Mouse (Mus musculus) CH12F3 (cell line): Measurements from ENCODE around the gene Rnf34.

Source experiments
- in situ Hi-C: fragments of 300-500 bp; cut with MboI; formaldehyde crosslinking; loops from 2 replicates; pipeline ENCODE4 v1.14.3; 2020; ENCODE audit warnings: low sequenced_read_pairs

Rnf34 gene

DNA sequence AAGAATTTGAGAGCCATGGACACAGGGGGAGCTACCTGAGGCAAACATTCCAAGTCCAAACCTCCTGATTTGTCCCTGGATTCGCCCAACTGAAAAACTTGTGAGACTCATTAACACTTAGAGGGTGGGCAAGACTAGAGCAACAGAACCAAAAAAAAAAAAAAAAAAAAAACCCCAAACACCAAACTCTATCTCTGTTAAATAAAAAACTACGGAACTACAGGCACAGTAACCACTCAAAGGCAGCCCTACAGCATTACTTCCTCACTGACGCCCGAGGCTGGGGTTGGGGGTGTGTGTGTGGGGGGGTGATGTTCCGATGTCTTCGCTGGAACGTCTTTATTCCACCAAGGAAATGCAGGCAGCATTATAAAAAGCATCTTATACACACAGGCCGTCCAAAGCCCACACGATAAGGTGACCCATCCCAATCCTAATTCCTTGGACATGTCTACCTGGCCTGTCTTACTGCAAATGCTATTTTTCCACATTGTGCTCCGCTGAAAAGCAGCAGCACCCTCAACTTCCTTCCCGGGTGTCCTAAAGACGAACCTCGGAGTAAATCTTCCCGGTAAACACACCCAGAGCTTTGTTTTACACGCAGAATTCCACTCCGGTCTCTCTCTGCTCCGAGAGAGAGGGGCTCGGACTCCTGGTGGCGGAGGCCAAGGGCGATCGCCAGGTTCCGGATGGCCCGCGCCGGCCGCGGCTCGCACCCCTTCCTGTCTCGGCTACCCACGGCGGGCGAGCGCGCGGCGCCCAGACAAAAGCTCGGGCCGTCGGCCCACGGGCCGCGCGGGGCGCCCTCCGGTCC is 49.3 kb downstream of the Rnf34 start:
- in situ Hi-C loops = no loop called here

DNA sequence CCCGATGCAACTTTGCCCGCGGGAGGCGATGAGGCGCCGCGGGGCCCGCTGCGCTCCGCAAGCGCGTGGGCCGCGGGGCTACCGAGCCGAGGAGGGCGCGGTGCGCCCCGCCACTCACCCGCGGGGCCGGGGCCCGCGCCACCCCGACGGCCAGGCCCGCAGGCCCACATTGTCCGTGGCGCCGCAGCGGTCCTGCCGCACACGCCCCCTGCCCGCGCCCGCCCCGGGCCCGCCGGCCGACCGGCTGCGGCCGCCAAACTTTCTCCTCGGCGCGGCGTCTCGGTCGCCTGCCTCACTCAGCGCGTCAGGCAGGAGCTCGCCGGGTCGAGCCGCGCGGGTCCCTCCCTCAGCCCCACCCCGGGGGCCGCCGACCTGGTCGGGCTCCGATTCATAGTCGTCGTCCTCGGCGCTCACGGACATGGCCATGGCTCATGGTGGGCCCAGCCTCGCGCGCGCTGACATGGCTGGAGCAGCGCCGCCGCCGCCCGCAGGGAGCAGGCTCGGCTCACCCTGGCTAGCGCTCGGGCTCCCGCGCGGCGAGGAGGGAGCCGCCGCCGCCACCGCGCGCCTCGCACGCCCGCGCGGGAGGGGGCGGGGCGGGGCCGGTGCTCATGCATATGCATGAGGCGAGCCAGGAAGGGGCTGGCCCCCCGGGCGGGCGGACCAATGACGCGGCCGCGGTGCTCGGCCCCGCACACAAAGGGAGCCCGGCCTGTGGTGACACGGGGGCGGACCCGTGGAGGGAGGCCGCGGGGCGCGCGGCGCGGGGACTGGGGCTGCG is 50.1 kb downstream of the Rnf34 start:
- in situ Hi-C loops = no loop called here

DNA sequence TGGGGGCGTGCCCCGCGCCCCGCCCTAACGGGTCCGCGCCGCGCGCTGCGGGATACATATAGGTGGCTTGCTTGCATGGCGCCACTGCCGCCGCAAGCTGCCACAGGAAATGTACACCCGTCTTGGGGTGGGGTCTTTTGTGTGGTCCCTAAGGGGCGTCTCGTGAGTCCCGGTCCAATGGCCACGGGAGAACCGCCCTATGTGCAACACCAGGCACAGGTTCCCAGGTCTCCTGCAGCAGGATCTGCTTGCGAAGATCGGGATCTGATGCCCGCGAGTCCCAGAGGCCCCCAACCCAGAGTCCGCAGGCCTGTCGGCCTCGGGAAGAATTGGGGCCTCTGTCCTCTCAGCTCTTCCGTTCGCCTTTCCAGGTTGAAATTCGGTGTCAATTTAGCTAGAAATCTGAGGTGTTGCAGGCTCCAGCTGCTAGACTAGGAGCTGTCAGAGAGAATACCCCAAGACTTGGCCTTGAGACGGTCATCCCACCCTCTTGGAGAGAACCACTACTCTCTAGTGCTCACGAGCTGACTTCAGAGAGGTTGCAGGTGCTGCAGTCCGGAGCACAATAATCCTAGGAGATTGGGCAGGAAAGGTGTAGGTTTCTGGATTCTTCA is 50.8 kb downstream of the Rnf34 start:
- in situ Hi-C loops = no loop called here

DNA sequence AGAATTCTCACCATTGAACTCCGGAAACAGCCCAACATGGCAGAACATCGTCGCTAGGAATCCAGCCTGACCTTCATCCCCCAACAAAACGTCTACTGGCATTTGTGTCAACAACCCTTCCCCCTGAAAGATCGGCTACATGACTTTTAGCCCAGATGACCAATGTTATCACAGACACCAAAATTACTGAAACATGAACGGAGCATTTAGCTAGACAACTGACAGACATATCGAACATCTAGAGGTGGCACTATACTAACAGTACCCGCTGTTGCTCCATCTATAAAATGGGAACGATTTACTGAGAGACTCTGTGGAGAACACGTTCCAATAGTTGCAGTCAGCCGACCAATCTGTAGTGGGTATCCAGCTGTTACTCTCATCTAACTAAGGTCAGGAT is 51.3 kb downstream of the Rnf34 start:
- in situ Hi-C loops = no loop called here

DNA sequence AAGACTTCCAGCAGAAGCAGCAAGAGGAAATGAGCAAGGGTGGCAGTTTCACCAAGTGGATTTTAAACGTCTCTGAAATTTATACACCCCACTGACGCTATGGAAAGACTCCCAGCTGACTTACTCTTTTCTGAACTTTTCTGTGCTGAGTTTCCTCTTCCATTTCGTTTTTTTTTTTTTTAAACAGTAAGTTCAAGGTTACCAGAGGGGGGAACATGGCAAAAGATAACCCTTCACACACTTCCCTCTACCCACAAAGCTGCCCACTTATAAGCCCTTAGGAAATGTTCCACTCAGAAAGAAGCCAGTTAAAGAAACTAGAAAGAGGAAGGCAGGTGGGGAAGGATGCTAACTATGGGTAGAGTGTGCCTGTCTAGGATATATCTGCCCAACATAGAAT is 51.8 kb downstream of the Rnf34 start:
- in situ Hi-C loops = no loop called here

DNA sequence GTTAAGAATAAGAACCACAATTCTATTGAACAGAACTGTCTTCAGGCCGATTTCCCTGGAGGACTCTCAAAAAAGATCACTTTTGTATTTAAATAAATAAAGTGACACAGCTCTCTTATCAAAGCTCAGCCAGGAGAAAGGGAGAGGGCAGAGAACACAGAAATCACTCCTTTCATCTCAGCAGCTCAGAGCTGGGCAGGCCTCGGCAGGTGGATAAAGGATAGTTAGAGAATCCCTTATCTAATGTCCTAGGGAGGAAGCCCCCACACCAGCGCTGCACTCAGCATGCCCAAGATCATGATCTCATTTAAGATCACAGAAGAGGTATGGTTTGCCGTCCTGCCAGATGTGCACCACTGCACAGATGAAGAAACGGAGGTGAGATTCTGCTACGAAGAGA is 52.4 kb downstream of the Rnf34 start:
- in situ Hi-C loops = no loop called here

DNA sequence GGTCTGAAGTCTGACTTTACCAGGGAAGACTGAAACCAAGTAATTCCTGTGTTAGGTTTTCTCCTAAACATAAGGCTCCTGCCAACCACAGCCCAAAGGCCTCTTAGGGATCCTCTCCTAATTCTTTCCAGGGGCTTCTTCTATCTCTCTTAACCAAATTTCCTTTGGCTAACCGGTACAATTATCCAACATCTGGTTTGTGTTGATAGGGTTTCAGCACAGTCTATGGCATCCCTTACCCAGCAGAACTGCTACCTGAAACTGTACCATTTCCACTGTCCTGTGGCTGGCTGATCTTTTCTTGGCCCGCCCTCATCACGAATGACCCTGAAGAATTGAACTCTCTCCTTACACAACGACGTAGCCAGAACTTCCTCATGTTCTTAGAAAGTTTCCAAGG is 53.3 kb downstream of the Rnf34 start:
- in situ Hi-C loops = no loop called here

DNA sequence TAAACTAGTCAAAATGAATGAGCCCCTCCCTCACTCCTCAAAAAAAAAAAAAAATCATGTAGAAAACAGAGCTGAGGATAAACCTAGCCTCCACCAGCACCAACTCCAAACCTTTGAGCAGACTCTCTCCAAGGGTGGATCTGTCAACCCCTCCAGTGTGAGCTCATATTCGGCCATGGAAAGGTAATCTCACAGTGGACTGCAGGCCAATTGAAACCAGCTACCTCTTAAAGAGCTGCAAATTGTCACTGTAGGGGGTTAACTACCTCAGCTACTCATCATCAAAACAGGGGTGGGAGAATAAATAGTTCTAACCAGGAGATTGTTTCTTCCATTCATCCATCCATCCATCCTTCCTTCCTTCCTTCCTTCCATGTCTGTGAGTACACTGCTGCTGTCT is 57.3 kb downstream of the Rnf34 start:
- in situ Hi-C loops = no loop called here

DNA sequence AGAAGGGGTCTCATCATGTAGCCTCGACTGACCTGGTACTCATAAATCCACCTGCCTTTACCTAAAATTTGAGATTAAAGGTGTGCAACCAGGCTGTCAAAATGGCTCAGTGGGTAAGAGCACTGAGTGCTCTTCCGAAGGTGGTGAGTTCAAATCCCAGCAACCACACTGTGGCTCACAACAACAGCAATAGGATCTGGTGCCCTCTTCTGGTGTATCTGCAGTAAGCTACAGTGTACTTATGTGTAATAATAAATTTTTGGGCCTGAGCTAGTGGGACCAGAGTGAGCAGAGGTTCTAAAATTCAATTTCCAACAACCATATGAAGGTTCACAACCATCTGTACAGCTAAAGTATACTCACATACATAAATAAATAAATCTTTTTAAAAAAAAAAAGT is 58.2 kb downstream of the Rnf34 start:
- in situ Hi-C loops = no loop called here

DNA sequence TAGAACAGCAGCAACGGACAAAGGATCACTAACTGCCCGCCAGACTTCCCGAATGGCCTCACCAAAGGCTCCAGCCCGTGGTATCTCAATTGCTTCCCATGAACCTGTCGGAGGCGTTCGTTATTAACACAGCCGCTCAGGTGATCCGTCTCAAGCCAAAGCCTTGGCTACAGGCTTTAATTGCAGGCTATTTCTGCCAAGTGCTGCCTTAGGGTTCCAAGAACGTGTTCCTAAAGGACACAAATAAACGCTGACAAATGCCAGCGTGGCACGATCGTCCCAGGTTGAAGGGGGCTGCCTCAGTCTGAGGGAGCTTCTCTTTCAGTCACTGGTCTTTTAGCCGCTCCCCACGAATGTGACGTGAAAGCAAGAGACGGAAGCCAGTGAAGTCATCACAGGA is 59.6 kb downstream of the Rnf34 start:
- in situ Hi-C loops = no loop called here

DNA sequence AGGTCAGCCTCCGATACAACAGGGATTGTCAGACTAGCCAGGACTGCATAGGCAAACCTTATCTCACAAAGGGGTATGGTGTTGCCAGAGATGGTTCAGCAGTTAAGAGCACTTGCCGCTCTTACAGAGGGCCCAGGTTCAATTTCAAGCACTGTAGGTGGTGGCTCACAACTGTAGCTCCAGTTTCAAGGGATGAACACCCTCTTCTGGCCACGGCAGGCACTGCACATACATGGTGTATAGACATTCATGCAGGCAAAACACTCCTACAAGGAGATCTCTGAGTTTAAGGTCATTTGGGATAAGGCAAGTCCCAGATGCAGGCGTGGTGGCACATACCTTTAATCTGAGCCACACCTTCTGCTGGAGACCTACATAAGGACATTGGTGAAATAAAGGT is 63.0 kb downstream of the Rnf34 start:
- in situ Hi-C loops = no loop called here

DNA sequence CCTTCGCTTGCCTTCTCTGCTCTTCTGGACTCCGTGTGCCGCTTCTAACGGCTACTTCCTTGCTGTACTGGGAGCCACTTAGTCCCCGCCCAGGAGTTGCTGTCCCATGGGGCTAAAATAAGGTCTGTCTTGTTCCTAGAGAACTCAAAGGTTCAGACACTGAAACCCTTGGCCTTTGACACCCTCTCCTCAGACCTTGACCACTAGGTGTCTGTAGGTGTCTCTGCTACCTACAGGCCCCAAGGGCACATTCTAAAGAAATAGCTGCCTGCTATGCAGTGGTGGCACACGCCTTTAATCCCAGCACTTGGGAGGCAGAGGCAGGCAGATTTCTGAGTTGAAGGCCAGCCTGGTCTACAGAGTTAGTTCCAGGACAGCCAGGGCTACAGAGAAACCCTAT is 66.3 kb downstream of the Rnf34 start:
- in situ Hi-C loops = no loop called here

DNA sequence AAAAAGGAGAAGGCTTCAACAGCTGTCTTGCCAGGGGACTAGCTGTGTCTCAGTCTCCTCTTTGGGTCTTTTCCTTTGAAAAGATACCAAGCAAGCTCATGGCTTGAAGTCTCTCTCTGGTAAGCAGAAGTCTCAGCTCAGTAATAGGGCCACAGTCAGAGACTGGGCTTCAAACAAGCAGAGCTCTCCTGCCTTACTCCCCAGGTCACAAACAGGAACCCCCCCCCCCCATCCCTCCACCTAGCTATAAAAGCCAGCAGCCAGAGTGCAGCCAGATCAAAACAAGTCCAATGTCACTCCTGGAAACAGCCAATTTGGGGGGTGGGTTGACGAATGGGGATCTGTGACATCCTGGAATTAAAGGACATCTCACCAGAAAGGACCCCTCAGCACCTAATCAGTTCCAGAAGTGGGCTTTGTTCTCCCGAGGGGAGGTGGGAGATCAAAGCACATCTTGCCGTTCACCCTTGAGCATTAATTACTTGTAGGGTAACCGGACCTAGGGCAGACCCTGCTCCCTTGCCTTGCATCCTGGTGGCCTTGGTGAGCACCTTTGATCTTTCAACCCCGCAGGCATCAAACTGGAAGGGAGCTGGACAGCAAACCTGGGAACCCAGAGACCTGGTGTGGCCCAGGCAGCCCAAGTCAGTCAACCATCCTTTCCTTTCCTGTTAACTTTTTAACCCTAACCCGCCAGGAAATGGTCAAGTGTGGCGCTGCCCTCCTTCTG is 68.3 kb downstream of the Rnf34 start:
- in situ Hi-C loops = no loop called here

DNA sequence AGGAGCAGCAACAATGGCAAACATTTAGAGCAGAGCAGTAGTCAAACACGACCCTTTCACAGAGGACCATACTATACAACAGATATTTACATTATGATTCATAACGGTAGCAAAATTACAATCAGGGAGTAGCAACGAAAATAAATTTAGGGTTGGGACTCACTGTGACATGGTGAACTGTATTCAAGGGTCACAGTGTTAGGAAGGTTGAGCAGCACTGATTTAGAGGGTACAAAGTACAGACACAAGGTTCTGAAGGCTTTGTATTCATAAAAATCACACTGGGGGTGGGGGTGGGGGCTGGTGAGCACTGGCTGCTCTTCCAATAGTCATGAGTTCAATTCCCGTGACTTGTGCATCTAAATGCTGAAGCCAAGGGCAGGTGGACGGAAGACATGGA is 70.7 kb downstream of the Rnf34 start:
- in situ Hi-C loops = no loop called here
